Mouse (Mus musculus): ENCODE measurements around the gene Gm42517.

Gene Gm42517

DNA sequence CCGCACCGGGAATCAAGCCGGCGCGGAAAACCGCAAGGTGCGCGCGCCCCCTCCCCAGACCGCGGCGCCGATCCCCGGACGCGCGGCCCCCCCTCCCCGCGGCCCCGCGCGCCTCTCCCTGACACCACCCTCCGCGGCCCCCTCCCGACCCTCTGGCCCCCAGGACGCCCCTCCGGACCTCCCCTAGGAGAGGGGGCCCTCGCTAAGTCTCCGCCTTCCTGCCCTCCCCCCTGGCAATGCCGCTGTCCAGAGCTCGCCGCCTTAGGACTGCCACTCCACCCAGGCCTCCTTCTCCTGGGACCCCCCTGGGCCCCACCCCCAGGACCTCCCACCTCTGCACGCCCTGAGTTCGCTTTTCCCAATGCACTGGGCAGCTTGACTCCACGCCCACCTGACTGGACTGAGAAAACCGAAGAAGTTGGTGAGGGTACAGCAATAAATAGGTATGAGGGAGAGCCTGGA lies at the start of gene Gm42517:
Gene Gm42517, minus strand, starts transcription at position 52 of the 462 bp plus-strand sequence.
- no peak for DNase-seq

DNA sequence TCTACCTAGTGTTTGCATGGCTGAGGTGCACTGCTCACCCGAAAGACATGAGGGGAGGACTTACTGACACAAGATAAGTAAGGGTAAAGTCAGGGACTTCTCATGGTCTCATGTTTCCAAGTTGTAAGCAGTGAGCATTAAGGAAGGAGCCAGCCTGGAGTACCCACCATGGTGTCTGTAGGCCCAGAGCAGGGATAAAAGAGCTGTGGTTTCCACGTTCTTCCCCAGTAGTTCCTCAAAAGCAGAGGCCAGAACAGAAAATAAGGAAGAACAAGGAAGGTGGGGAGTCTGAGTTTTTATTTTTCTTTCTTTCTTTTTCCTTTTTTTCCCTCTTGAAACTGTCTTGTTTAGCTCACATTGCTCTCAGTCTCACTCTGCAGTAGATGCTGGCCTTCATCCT lies 47.0 kb upstream of the Gm42517 start:
- DNase-seq, result no peak

GRCm38 (mm10) chr5:108406977-108407376 lies 39.3 kb upstream of the Gm42517 start:
- DNase-seq, result no peak

- no peak for DNase-seq
Observed at GRCm38 (mm10) chr5:108405460-108405859, 37.7 kb upstream of the Gm42517 start.

- no peak for DNase-seq
Observed at GRCm38 (mm10) chr5:108403453-108403852, 35.7 kb upstream of the Gm42517 start.

DNA sequence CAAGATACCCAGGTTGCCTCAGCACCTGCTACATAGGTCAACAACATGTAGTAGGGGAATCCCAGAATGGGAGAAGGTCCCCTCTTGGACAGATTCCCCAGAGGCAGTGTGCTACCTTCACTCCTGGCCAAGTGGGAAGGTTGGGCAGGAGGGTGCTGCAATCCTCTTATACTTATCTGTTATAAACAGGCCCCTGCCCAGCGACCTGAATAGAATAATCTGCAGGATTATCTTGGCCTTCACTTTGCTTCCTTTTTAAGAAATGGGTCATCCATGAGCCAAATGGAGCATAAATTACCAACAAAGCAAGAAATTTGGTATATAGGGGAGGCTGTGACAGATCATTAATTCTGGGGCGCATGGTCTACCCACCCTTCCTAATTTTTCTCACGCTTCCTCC lies 22.0 kb upstream of the Gm42517 start:
- DNase-seq, result no peak

- DNase-seq, result no peak
Observed at GRCm38 (mm10) chr5:108388201-108388600, 20.5 kb upstream of the Gm42517 start, which contains the start of gene Pde6b. Gene Pde6b (plus strand): TSS chr5:108388391.

DNA sequence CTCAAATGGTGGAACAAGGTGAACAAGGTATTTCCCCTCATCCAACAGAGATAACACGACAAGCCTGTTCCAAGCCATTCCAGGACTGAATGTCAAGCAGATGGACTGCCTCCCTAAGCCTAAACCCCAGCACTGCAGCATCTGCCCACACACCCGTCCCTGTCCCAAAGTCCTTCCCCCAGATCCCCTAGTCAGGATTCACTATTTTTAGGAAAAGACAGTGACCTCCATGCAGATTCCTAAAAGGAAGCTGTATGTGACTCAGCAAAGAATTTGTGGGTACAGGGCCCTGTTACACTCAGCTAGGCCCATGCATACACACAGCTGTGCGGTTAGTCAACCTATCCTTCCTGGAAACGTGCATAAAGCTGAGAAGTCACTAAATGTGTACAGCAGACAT lies 18.7 kb upstream of the Gm42517 start:
- no peak for DNase-seq

- no peak for DNase-seq
Observed at GRCm38 (mm10) chr5:108385632-108386031, 17.9 kb upstream of the Gm42517 start.

- no peak for DNase-seq
Observed at GRCm38 (mm10) chr5:108378346-108378745, 10.6 kb upstream of the Gm42517 start.

DNA sequence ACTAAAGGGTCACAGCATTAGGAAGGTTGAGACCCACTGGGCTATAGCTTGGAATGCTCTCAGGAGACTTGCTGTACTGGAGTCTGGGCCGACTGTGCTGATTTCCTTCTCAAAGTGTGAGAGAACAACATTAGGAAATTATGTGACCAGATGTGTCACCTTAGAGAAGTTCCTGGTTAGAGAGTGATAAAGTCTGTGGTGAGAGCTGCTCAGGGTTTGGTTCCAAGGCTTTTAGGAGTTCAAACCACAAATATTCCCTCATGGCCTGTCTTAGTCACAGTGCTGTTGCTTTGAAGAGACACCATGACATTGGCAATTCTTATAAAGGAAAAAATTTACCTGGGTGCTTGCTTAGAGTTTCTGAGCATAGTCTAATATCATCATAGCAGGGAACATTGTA lies 8.3 kb upstream of the Gm42517 start:
- DNase-seq, result no peak

GRCm38 (mm10) chr5:108374079-108374478 lies 6.4 kb upstream of the Gm42517 start:
- DNase-seq, result no peak

- no peak for DNase-seq
Observed at GRCm38 (mm10) chr5:108369964-108370363, 2.2 kb upstream of the Gm42517 start.

DNA sequence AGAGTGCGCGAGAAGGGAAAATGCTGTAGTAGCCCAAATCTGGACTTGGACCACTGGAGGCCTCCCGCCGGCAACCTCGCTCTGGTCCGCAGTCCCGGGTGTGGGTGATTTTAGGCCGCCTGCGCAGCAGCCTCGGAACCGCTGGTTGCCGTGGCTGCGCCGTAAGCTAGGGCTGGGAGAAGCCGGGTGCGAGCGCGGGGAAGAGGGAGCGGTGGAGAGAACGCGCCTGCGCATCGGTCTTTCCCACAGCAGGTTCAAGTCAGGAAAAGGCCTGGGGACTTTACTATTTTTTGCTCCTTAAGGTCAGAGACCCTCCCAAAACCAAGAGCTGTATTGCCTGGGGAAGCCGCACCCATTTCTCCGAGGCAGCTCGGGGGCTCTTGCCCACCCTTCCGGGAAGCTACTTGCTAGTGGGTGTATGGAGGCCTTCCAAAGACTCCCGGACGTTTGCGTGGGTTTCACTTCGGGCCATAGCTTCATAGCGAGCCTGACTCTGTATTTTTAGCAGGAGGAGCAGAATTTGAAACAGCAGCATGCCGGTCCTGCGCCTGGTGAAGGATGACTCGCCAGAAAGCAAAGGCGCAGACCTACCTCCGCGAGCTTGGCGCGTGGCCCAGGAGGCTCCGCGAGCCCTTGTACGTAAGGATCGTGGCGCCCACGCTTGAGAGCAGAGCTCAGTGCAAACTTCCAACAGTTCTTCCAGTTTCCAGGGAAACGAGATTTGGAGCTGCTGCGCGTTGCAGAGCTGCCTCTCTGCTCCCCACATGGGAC lies 1.3 kb upstream of the Gm42517 start:
- DNase-seq, result peak; percentile 22 to 27

DNA sequence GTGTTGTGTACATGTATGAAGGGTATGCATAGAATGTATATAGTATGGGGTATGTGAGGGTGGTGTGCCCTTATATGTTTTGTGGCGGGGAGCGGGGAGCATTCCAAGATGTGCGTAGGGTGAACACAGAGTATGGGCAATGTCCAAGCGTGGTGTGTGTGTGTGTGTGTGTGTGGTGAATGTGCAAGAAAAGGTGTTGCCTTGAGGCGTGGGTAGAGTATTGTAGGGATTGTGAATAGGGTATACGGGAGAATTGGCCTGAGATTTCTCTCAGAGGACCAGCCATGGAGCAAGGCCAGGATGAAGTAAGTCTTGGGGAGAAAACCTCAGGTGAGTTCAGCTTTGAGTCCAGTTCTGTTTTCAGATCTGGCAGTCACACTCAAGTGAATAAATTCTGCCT lies 724 bp upstream of the Gm42517 start:
- DNase-seq, result no peak

DNA sequence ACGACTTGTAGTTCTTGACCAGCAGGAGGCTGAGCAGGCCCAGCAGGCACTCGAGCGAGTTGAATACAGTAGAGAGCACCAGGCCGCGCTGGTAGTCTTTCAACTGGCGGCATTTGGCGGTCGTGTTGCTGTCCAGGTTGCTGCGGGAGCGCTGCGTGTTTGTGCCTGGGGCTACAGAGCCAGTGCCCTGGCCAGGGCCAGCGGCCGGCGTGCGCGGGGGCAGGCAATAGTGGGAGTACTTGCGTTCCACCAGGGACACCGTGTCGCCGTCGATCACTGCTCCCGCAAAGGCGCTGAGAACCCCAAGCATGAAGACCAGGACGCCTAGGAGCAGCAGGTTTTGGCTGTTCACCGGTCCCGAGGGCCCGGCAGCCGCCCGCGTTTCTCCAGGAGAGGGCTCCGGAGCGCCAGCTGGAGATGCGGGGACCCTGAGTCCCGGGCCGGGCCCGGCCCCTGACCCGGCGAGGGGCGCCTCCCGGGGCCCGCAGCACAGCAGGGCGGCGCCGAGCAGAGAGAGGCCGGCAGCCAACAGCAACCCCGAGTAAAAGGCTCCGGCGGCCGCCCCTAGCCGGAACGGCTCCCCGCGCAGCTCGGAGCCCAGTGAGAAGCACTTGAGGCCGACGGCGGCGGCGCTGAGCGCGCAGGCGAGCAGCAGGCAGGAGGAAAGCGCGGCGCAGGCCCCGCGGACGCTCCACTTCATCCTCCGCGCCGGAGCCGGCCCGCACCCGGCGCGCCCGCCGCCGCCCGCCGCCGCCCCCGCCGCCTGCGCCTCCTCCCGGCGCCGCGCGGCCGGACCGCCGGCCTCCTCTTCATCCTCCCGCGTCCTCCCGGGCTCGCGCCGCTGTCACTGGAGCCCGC lies 509 bp downstream of the Gm42517 start:
- DNase-seq, result peak; percentile 7 to 27

GRCm38 (mm10) chr5:108366328-108366983 lies 1.3 kb downstream of the Gm42517 start:
- no peak for DNase-seq

- no peak for DNase-seq
Observed at GRCm38 (mm10) chr5:108362330-108362729, 5.4 kb downstream of the Gm42517 start.

- DNase-seq, result no peak
Observed at GRCm38 (mm10) chr5:108360211-108360610, 7.5 kb downstream of the Gm42517 start.

DNA sequence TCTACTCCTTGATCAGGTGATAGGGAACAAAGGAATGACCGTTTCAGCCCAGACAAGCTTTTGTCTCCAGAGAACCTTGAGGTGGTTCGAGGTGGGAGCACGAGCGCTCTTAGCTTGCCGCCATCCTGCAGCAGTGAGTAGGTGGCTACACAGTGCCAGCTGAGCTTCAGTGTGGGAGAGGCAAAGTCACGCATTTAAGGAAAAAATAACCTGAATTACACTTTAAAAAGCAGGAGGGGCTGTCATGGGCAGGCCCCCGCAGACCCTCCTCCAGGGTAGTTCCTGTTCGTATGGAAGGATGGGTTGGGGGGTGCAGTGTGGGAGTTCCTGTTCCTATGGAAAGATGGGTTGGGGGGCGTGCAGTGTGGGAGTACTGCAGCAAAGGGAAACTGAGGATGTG lies 8.2 kb downstream of the Gm42517 start:
- DNase-seq, result no peak

GRCm38 (mm10) chr5:108357862-108358261 lies 9.9 kb downstream of the Gm42517 start:
- no peak for DNase-seq

- no peak for DNase-seq
Observed at GRCm38 (mm10) chr5:108354056-108354455, 13.7 kb downstream of the Gm42517 start.

GRCm38 (mm10) chr5:108349511-108350148 lies 18.1 kb downstream of the Gm42517 start:
- no peak for DNase-seq

All from lung, adult 18-20 months (tissue).